Mouse (Mus musculus) midbrain, embryonic 11.5 days (tissue): ENCODE results near the gene Gm10097. TPM values are rescaled to one million over a fixed set of nuclear protein-coding genes. Genes with fewer than 3 reads are reported as not detected.
A peak's percentile ranks its signal among the peaks of the same experiment; 100 is the strongest.

Source experiments
- ATAC-seq: fragments of 200-750 bp; cut with Nextera tagmentation; 2 replicates; pipeline ENCODE4 v1.8.0; 2017; ENCODE audit warnings: moderate TSS enrichment, moderate library complexity; ENCODE audit not compliant: low FRiP score
- DNase-seq: peaks from one replicate; pipeline ENCODE4 v3.0.0; 2015; ENCODE audit warnings: low spot score; ENCODE audit errors: missing footprints
- H3K27ac ChIP-seq: fragments of 300-500 bp; sonication (generic); 2 replicates; pipeline ENCODE4 v1.5.1; 2014; ENCODE audit warnings: low read depth, low read length
- H3K27me3 ChIP-seq: fragments of 300-500 bp; sonication (generic); 2 replicates; pipeline ENCODE4 v1.6.1; 2014; ENCODE audit warnings: mild to moderate bottlenecking, low read length, moderate library complexity, mixed read lengths; ENCODE audit not compliant: control insufficient read depth, insufficient read depth
- H3K36me3 ChIP-seq: fragments of 300-500 bp; sonication (generic); 2 replicates; pipeline ENCODE4 v1.6.1; 2014; ENCODE audit warnings: mild to moderate bottlenecking, low read length, moderate library complexity, mixed read lengths; ENCODE audit not compliant: control insufficient read depth, insufficient read depth
- H3K4me1 ChIP-seq: fragments of 300-500 bp; sonication (generic); 2 replicates; pipeline ENCODE4 v1.6.1; 2014; ENCODE audit warnings: low read length; ENCODE audit not compliant: control insufficient read depth, insufficient read depth
- H3K4me2 ChIP-seq: fragments of 300-500 bp; sonication (generic); 2 replicates; pipeline ENCODE4 v1.6.1; 2014; ENCODE audit warnings: mild to moderate bottlenecking, moderate library complexity
- H3K4me3 ChIP-seq: fragments of 300-500 bp; sonication (generic); 2 replicates; pipeline ENCODE4 v1.5.1; 2014; ENCODE audit warnings: low read depth, low read length
- H3K9ac ChIP-seq: fragments of 300-500 bp; sonication (generic); 2 replicates; pipeline ENCODE4 v1.6.1; 2014; ENCODE audit warnings: low read length
- H3K9me3 ChIP-seq: fragments of 300-500 bp; sonication (generic); 2 replicates; pipeline ENCODE4 v1.6.1; 2016; ENCODE audit warnings: low read length; ENCODE audit not compliant: control insufficient read depth
- WGBS: fragments of 180-500 bp; shearing (Covaris S2); extraction: QIAGEN DNeasy Blood & Tissue Kit; methylation state at CpG from one replicate; pipeline ENCODE4 v1.1.7; 2014; 5-methylcytosine and 5-hydroxymethylcytosine counted together
- polyA plus RNA-seq: library from polyadenylated mRNA; unstranded; fragments of >200 nt; fragmentation: Nextera tagmentation; extraction: Ambion mirVana; gene quantifications from 2 replicates; pipeline ENCODE4 v1.2.1, GENCODE M21; 2014

The Gm10097 gene
- polyA plus RNA-seq, 1 experiment from 2014 or later, result not detected

GRCm38 (mm10) chr10:5045213-5045612 is 23.8 kb upstream of the Gm10097 start:
- Histone ChIP-seq H3K36me3 (no peaks in the 10 kb centered on the region), H3K27me3 (no peaks in the 10 kb centered on the region), H3K4me2 (no peak overlapping the region), H3K4me1 (no peaks in the 10 kb centered on the region), H3K4me3 (no peak overlapping the region), H3K27ac (no peak overlapping the region), H3K9ac (no peak overlapping the region), H3K9me3 (no peaks in the 10 kb centered on the region)
- ATAC-seq (no peak), DNase-seq (peak; percentile 28)
- WGBS, result 93% methylated on average over 7 of the region's 7 CpGs

DNA sequence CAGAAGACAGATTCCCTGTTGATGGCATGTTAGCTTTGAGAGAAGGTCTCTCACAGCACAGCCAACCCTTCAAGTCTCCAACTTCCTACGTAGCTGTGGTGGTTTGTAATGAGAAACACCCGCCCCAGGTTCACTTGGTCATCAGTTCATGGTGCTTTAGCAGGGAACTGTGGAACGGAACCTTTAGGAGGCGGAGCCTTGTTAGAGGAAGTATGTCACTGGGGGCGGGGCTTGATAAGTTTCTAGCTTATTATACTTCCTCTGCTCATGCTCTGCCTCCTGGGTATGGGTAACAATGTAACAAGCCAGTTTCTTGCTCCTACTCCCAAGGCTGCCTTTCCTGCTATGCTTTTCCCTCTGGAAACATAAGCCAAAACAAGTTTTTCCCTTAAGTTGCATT is 23.3 kb upstream of the Gm10097 start:
- Histone ChIP-seq H3K4me2 (no peak overlapping the region), H3K36me3 (no peaks in the 10 kb centered on the region), H3K4me1 (no peaks in the 10 kb centered on the region), H3K27me3 (no peaks in the 10 kb centered on the region), H3K9me3 (no peaks in the 10 kb centered on the region), H3K4me3 (no peak overlapping the region), H3K27ac (no peak overlapping the region), H3K9ac (no peak overlapping the region)
- WGBS, result 94% methylated on average over 5 of the region's 5 CpGs
- DNase-seq, result peak; percentile 21
- ATAC-seq, result no peak

- WGBS, result 43% methylated on average over 10 of the region's 10 CpGs
- DNase-seq, result peak; percentile 82
- Histone ChIP-seq H3K9ac (no peak overlapping the region), H3K27ac (no peak overlapping the region), H3K4me1 (no peaks in the 10 kb centered on the region; the same call in 1 of the 2 replicates), H3K4me2 (no peak overlapping the region), H3K27me3 (no peaks in the 10 kb centered on the region), H3K36me3 (no peaks in the 10 kb centered on the region), H3K4me3 (no peak overlapping the region), H3K9me3 (no peaks in the 10 kb centered on the region)
- peak; percentile 50; the same call in 1 of the 2 replicates for ATAC-seq
Observed at GRCm38 (mm10) chr10:5056243-5056735, 12.7 kb upstream of the Gm10097 start.

DNA sequence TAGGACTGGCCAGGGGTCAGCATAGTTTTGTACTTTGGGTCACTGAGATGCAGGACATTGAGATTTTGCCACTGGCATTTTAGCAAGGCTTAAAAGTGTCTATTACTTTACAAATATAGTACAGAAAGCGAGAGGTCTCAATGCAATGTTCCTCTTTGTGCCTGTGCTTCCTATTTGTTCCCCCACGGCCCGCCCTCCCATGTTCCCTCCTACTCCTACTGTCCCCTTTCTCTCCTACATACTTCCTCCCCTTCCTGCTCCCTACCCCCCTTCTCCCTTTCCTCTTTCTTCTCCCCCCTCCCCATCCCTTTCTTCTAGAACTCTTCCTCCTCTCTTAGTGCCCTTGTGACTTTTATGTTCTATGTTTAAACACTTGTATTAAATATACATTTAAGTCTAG is 12.1 kb upstream of the Gm10097 start:
- no peaks in the 10 kb centered on the region for H3K9me3 ChIP-seq
- no peak overlapping the region for H3K9ac ChIP-seq
- no peak overlapping the region for H3K4me2 ChIP-seq
- H3K4me3 ChIP-seq, result no peak overlapping the region
- ATAC-seq (peak; percentile 30), DNase-seq (peak; percentile 53)
- H3K27me3 ChIP-seq, result no peaks in the 10 kb centered on the region
- H3K4me1 ChIP-seq, result no peaks in the 10 kb centered on the region; the same call in 1 of the 2 replicates
- no peaks in the 10 kb centered on the region for H3K36me3 ChIP-seq
- no peak overlapping the region for H3K27ac ChIP-seq
- WGBS, result 63% methylated on average over 3 of the region's 3 CpGs

- no peaks in the 10 kb centered on the region for H3K9me3 ChIP-seq
- ATAC-seq (no peak), DNase-seq (peak; percentile 76)
- H3K27ac ChIP-seq, result no peak overlapping the region
- H3K4me3 ChIP-seq, result no peak overlapping the region
- no peaks in the 10 kb centered on the region for H3K36me3 ChIP-seq
- H3K4me2 ChIP-seq, result no peak overlapping the region
- H3K27me3 ChIP-seq, result no peaks in the 10 kb centered on the region
- H3K4me1 ChIP-seq, result no peaks in the 10 kb centered on the region; the same call in 1 of the 2 replicates
- H3K9ac ChIP-seq, result no peak overlapping the region
- WGBS, result 94% methylated on average over 15 of the region's 15 CpGs
Observed at GRCm38 (mm10) chr10:5057661-5058060, 11.3 kb upstream of the Gm10097 start.

- DNase-seq, result peak; percentile 62
- WGBS, result 95% methylated on average over 2 of the region's 2 CpGs
- H3K27ac ChIP-seq, result no peak overlapping the region
- no peak overlapping the region for H3K4me3 ChIP-seq
- no peak overlapping the region for H3K9ac ChIP-seq
- no peaks in the 10 kb centered on the region; the same call in 1 of the 2 replicates for H3K4me1 ChIP-seq
- no peaks in the 10 kb centered on the region for H3K36me3 ChIP-seq
- ATAC-seq, result no peak
- no peaks in the 10 kb centered on the region for H3K9me3 ChIP-seq
- H3K27me3 ChIP-seq, result no peaks in the 10 kb centered on the region
- H3K4me2 ChIP-seq, result no peak overlapping the region
Observed at GRCm38 (mm10) chr10:5058876-5059275, 10.1 kb upstream of the Gm10097 start.

GRCm38 (mm10) chr10:5059983-5060382 is 9.0 kb upstream of the Gm10097 start:
- DNase-seq (peak; percentile 12), ATAC-seq (no peak)
- Histone ChIP-seq H3K27me3 (no peaks in the 10 kb centered on the region), H3K4me1 (no peaks in the 10 kb centered on the region; the same call in 1 of the 2 replicates), H3K4me2 (no peak overlapping the region), H3K27ac (no peak overlapping the region), H3K9ac (no peak overlapping the region), H3K36me3 (no peaks in the 10 kb centered on the region), H3K9me3 (no peaks in the 10 kb centered on the region), H3K4me3 (no peak overlapping the region)
- 83% methylated on average over 2 of the region's 2 CpGs for WGBS

DNA sequence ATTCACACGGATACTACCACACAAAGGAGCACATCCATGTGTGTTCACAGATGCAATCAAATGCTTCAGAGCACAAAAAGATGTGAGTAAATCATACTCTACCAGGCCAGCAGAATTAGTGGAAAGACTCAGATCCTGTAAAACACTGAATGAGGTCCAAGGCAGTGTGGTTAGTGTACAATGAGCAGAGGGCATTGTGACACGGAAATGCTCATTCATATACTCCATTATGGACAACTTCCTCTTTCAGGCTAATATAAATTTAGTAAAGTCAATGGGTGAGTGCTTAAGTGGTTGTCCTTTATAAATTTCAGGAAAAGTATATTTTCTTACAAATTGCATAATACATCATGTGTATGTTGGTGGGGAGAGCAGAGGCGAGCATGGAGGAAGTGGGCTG is 1.9 kb upstream of the Gm10097 start:
- WGBS, result 87% methylated on average over 3 of the region's 3 CpGs

DNA sequence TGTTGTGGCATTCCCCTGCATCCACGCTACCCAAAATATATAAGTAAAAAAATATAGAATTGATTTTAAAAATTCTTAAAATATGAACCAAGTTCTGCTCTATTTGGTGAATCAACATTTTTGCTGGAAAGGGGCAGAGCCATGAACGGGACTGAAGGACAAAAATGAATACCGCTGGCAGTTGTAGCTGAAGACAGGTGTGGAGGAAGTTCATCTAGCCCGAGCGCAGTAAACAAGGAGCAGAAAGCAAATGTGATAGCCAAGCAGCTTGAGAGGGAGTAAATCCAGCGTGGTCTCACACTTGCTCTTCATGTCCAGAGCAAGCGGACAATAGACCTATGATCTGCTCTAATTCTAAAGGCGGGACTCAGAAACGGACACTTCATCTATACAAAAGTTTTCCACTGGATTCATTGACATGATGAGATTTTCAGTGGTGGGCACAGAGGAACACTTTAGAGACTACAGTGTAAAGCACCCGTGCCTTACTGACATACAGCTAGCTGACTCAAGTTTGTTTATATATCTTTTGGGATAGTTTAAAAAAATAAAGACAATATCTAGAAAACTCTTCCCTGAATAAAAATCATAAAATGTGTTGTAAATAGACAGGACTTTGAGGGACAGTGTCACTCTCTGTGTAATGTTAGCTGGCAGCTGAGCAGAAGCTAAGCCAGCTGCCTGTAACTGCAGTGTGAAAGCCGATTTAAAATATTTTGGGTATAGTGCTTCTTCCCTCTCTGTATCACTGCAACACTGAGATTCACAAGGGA is 1.4 kb downstream of the Gm10097 start:
- no peak overlapping the region for H3K4me3 ChIP-seq
- H3K27ac ChIP-seq, result no peak overlapping the region
- no peaks in the 10 kb centered on the region for H3K36me3 ChIP-seq
- H3K27me3 ChIP-seq, result no peaks in the 10 kb centered on the region
- H3K9ac ChIP-seq, result no peak overlapping the region
- WGBS, result 89% methylated on average over 11 of the region's 11 CpGs
- ATAC-seq (no peak), DNase-seq (peak; percentile 54)
- H3K4me2 ChIP-seq, result no peak overlapping the region
- H3K9me3 ChIP-seq, result no peaks in the 10 kb centered on the region
- H3K4me1 ChIP-seq, result no peaks in the 10 kb centered on the region

More for the DNA sequence above, 1.9 kb upstream of the Gm10097 start:
- H3K9ac ChIP-seq, result no peak overlapping the region
- ATAC-seq, result no peak
- H3K4me1 ChIP-seq, result no peaks in the 10 kb centered on the region
- no peaks in the 10 kb centered on the region for H3K9me3 ChIP-seq
- DNase-seq, result no peak
- H3K27ac ChIP-seq, result no peak overlapping the region
- no peaks in the 10 kb centered on the region for H3K27me3 ChIP-seq
- no peak overlapping the region for H3K4me3 ChIP-seq
- H3K36me3 ChIP-seq, result no peaks in the 10 kb centered on the region
- H3K4me2 ChIP-seq, result no peak overlapping the region
